Mouse (Mus musculus): ENCODE measurements around the gene Fbxo11.

GRCm38 (mm10) chr17:87987507-87987906, 77.6 kb downstream of the Fbxo11 start:
- no peak for TF ChIP-seq CTCF (IDR thresholded peaks at IDR 0.05; ENCODE audit: low read depth)
- TF ChIP-seq EP300 (IDR thresholded peaks at IDR 0.05; ENCODE audit: low read depth) = no peak
